Mouse (Mus musculus) embryonic facial prominence, embryonic 14.5 days (tissue): ENCODE data around the gene Pi4k2b. TPM values are rescaled to one million over a fixed set of nuclear protein-coding genes. Genes with fewer than 3 reads are reported as not detected.
"Not testable (repeated sequence)": the region's sequence is repeated elsewhere in the genome, so short reads cannot be mapped to it uniquely, and the experiment has no call there.

ENCODE experiments used
- ATAC-seq: fragments of 200-750 bp; cut with Nextera tagmentation; 2 replicates; pipeline ENCODE4 v1.8.0; 2017; ENCODE audit warnings: low read depth, moderate number of reproducible peaks, moderate TSS enrichment
- DNase-seq: peaks from one replicate; pipeline ENCODE4 v3.0.0-alpha.2; 2015; ENCODE audit warnings: low spot score
- H3K27ac ChIP-seq: fragments of 300-500 bp; sonication (generic); replicated peaks from 2 replicates; pipeline ENCODE4 v1.5.1; 2014; ENCODE audit warnings: low read depth, mild to moderate bottlenecking, low read length, moderate library complexity
- H3K27me3 ChIP-seq: fragments of 300-500 bp; sonication (generic); replicated peaks from 2 replicates; pipeline ENCODE4 v1.6.1; 2014; ENCODE audit warnings: low read length; ENCODE audit not compliant: control insufficient read depth, insufficient read depth
- H3K36me3 ChIP-seq: fragments of 300-500 bp; sonication (generic); 2 replicates; pipeline ENCODE4 v1.6.1; 2014; ENCODE audit warnings: low read length, mixed read lengths; ENCODE audit not compliant: control insufficient read depth, insufficient read depth
- H3K4me1 ChIP-seq: fragments of 300-500 bp; sonication (generic); 2 replicates; pipeline ENCODE4 v1.6.1; 2014; ENCODE audit warnings: antibody characterized with exemption, low read length; ENCODE audit not compliant: control insufficient read depth, insufficient read depth
- H3K4me2 ChIP-seq: fragments of 300-500 bp; sonication (generic); 2 replicates; pipeline ENCODE4 v1.6.1; 2014; ENCODE audit warnings: low read depth, mild to moderate bottlenecking, low read length, moderate library complexity, mixed read lengths
- H3K4me3 ChIP-seq: fragments of 300-500 bp; sonication (generic); 2 replicates; pipeline ENCODE4 v1.5.1; 2014; ENCODE audit warnings: low read depth, mild to moderate bottlenecking, low read length
- H3K9ac ChIP-seq: fragments of 300-500 bp; sonication (generic); 2 replicates; pipeline ENCODE4 v1.6.1; 2014; ENCODE audit warnings: low read depth, mild to moderate bottlenecking, low read length, moderate library complexity, mixed read lengths
- H3K9me3 ChIP-seq: fragments of 300-500 bp; sonication (generic); 2 replicates; pipeline ENCODE4 v1.6.1; 2016; ENCODE audit warnings: low read length; ENCODE audit not compliant: control insufficient read depth
- WGBS: fragments of 180-500 bp; shearing (Covaris S2); extraction: QIAGEN DNeasy Blood & Tissue Kit; methylation state at CpG from one replicate; pipeline ENCODE4 v1.1.7; 2014; 5-methylcytosine and 5-hydroxymethylcytosine counted together
- polyA plus RNA-seq: library from polyadenylated mRNA; unstranded; fragments of >200 nt; fragmentation: Nextera tagmentation; extraction: Ambion mirVana; gene quantifications from 2 replicates; pipeline ENCODE4 v1.2.1, GENCODE M21; 2014

The Pi4k2b gene
- polyA plus RNA-seq, 1 experiment from 2014 or later: 25.6 TPM

DNA sequence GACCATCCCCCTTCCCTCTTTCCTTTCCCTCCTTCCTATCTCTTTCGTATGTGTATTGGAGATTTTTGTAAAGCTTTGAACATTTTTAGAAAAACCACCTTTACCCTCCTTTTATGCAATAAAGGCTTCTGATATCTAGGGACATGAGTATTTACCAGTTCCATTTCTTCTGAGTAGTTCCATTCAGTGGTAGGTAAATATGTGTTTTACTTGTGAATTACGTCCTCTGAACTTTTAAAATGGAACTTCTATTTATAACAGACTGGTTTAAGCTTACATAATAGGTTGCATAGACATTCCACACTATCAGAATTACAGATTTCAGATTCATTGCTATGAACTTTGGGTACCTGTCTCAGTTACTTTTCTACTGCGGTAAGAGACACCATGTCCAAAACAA lies 14.0 kb downstream of the Pi4k2b start:
- Histone ChIP-seq H3K4me2 (no peak overlapping the region), H3K27me3 (no peaks in the 10 kb centered on the region), H3K9me3 (no peaks in the 10 kb centered on the region), H3K36me3 (0 out of 2 replicates have a peak, but pooled peaks cover 3% of the 10 kb centered on the region), H3K27ac (no peak overlapping the region), H3K4me1 (peaks cover 3% of the 10 kb centered on the region; the same call in 1 of the 2 replicates), H3K4me3 (no peak overlapping the region), H3K9ac (no peak overlapping the region)
- DNase-seq (no peak), ATAC-seq (no peak)
- WGBS: 96% methylated on average over 3 of the region's 3 CpGs

GRCm38 (mm10) chr5:52755989-52756388 lies 14.6 kb downstream of the Pi4k2b start:
- DNase-seq (no peak), ATAC-seq (no peak)
- Histone ChIP-seq H3K9me3 (no peaks in the 10 kb centered on the region), H3K36me3 (peaks cover 6% of the 10 kb centered on the region), H3K27me3 (no peaks in the 10 kb centered on the region), H3K9ac (no peak overlapping the region), H3K4me2 (no peak overlapping the region), H3K4me1 (peaks cover 3% of the 10 kb centered on the region; the same call in 1 of the 2 replicates), H3K4me3 (no peak overlapping the region), H3K27ac (no peak overlapping the region)
- 85% methylated on average over 6 of the region's 6 CpGs for WGBS

- Histone ChIP-seq H3K4me2 (no peak overlapping the region), H3K9ac (no peak overlapping the region), H3K4me3 (no peak overlapping the region), H3K4me1 (no peaks in the 10 kb centered on the region), H3K36me3 (peaks cover 32% of the 10 kb centered on the region), H3K27me3 (no peaks in the 10 kb centered on the region), H3K9me3 (no peaks in the 10 kb centered on the region), H3K27ac (no peak overlapping the region)
- DNase-seq (no peak), ATAC-seq (no peak)
- WGBS: 78% methylated on average over 7 of the region's 7 CpGs
Observed at GRCm38 (mm10) chr5:52762586-52762985, 21.2 kb downstream of the Pi4k2b start.

GRCm38 (mm10) chr5:52774267-52774666 lies 32.9 kb downstream of the Pi4k2b start:
- H3K9ac ChIP-seq: no peak overlapping the region
- no peak overlapping the region for H3K4me3 ChIP-seq
- peaks cover 8% of the 10 kb centered on the region for H3K36me3 ChIP-seq
- no peaks in the 10 kb centered on the region for H3K9me3 ChIP-seq
- 85% methylated on average over 5 of the region's 5 CpGs for WGBS
- no peaks in the 10 kb centered on the region for H3K4me1 ChIP-seq
- no peak overlapping the region for H3K27ac ChIP-seq
- no peak for DNase-seq
- H3K4me2 ChIP-seq: no peak overlapping the region
- ATAC-seq: no peak
- H3K27me3 ChIP-seq: no peaks in the 10 kb centered on the region

DNA sequence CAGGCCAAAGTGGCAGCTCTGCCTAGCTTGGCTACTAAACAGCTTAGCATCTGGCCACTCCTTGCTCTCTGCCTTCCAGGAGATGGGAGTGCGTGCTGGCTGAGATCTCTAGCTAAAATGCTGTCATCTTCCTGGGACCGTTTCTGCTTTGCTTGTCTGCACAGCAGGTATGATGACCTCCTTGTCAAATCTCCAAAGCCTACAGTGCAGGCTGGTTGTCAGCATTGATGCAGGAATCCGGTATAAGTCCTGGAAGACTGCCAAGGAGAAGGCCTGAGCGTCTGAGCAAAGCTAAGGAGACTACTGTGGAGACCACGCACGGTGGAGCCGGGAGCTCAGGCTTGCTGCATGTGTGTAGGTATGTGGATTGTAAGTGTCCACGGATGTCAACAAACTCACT lies 33.9 kb downstream of the Pi4k2b start, which contains the start of gene Zcchc4:
Gene Zcchc4, plus strand, starts transcription at position 173 of the 400 bp plus-strand sequence.
- no peaks in the 10 kb centered on the region for H3K27me3 ChIP-seq
- no peaks in the 10 kb centered on the region for H3K4me1 ChIP-seq
- H3K9ac ChIP-seq: no peak within 1 kb of the TSS
- 64% methylated on average over 8 of the region's 8 CpGs for WGBS
- H3K36me3 ChIP-seq: no peaks in the 10 kb centered on the region
- no peaks in the 10 kb centered on the region for H3K9me3 ChIP-seq
- H3K27ac ChIP-seq: no peak within 1 kb of the TSS
- ATAC-seq (peak; percentile 26; the same call in 1 of the 2 replicates), DNase-seq (peak; percentile 45)
- H3K4me3 ChIP-seq: no peak within 1 kb of the TSS
- no peak within 1 kb of the TSS for H3K4me2 ChIP-seq

GRCm38 (mm10) chr5:52776466-52777354 lies 35.3 kb downstream of the Pi4k2b start:
- H3K36me3 ChIP-seq, H3K9me3 ChIP-seq, H3K27me3 ChIP-seq, H3K4me3 ChIP-seq, DNase-seq, H3K27ac ChIP-seq, H3K4me2 ChIP-seq, ATAC-seq, H3K4me1 ChIP-seq, H3K9ac ChIP-seq: not testable (repeated sequence)
- 87% methylated on average over 8 of the region's 8 CpGs for WGBS

DNA sequence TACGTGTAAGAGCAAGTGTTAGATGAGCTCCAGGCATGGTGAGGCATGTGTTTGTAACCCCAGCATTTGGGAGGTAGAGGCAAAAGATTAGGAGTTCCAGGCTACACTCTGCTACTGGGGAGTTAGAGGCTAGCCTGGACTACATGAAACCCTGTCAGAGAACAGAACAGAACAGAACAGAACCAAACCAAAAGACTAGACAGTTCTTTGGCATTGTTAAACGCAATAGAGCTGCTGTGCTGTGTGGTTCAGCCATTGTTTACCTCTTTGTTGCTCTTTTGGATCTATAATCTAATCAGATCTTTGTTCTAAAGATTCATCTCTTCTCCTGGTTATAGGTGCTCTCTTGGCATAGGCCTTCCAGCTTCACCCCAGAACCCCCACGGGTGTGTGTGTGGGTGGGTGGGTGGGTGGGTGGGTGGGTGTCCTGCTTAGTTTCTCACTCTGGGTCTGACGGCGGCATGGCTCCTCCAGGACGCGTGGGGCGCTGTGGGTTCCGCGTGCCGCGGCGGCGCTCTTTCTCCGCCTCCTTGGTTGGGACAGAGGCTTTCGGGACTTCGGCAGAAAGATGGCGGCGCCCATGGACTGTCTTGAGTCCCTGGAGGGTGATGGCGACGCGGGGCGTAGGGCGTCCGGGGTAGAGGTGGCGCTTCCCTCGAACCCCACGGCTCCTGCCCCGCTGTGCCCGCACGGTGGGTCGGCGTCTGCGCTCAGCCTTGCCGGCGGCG lies 41.3 kb downstream of the Pi4k2b start:
- Histone ChIP-seq H3K27ac (peak overlapping the region; percentile 59), H3K9me3 (no peaks in the 10 kb centered on the region), H3K4me1 (no peaks in the 10 kb centered on the region), H3K4me3 (peak overlapping the region; percentile 79), H3K4me2 (peak overlapping the region; percentile 63), H3K9ac (peak overlapping the region; percentile 78), H3K36me3 (0 out of 2 replicates have a peak, but pooled peaks cover 6% of the 10 kb centered on the region), H3K27me3 (no peaks in the 10 kb centered on the region)
- peak; percentile 98 for ATAC-seq
- 5% methylated on average over 33 of the region's 37 CpGs for WGBS
- DNase-seq: peak; percentile 94

- Histone ChIP-seq H3K9ac (peak overlapping the region; percentile 78), H3K4me2 (peak overlapping the region; percentile 63), H3K4me1 (no peaks in the 10 kb centered on the region), H3K4me3 (peak overlapping the region; percentile 79), H3K27ac (peak overlapping the region; percentile 59), H3K27me3 (no peaks in the 10 kb centered on the region), H3K9me3 (no peaks in the 10 kb centered on the region), H3K36me3 (peaks cover 6% of the 10 kb centered on the region; the same call in 1 of the 2 replicates)
- WGBS: under 1% methylated on average over 9 of the region's 9 CpGs
- ATAC-seq (peak; percentile 76), DNase-seq (no peak)
Observed at GRCm38 (mm10) chr5:52783251-52783620, 41.9 kb downstream of the Pi4k2b start.
